Mouse (Mus musculus) erythroblast, embryonic 14.5 days (primary cell): ENCODE results near the gene Urm1.

ENCODE experiments used
- GATA1 ChIP-seq: IDR thresholded peaks from 2 replicates; pipeline ENCODE4 v1.6.1; 2012; ENCODE audit warnings: low read length, inconsistent platforms, mixed read lengths
- TAL1 ChIP-seq: IDR thresholded peaks from 3 replicates; pipeline ENCODE4 v1.6.1; 2012; ENCODE audit warnings: low read length, inconsistent platforms, mixed read lengths

- no peak for TF ChIP-seq TAL1
- no peak for TF ChIP-seq GATA1
Measured at GRCm38 (mm10) chr2:29878061-29878460, 58.2 kb downstream of the Urm1 start.
